Mouse (Mus musculus): Measurements from ENCODE around the gene Kif11. TPM values are rescaled to one million over a fixed set of nuclear protein-coding genes. Genes with fewer than 3 reads are reported as not detected.

The Kif11 gene
- 99.0 and 107 TPM in 2 replicates for polyA plus RNA-seq (2016; fragmentation: Nextera tagmentation; extraction: Ambion mirVana)

DNA sequence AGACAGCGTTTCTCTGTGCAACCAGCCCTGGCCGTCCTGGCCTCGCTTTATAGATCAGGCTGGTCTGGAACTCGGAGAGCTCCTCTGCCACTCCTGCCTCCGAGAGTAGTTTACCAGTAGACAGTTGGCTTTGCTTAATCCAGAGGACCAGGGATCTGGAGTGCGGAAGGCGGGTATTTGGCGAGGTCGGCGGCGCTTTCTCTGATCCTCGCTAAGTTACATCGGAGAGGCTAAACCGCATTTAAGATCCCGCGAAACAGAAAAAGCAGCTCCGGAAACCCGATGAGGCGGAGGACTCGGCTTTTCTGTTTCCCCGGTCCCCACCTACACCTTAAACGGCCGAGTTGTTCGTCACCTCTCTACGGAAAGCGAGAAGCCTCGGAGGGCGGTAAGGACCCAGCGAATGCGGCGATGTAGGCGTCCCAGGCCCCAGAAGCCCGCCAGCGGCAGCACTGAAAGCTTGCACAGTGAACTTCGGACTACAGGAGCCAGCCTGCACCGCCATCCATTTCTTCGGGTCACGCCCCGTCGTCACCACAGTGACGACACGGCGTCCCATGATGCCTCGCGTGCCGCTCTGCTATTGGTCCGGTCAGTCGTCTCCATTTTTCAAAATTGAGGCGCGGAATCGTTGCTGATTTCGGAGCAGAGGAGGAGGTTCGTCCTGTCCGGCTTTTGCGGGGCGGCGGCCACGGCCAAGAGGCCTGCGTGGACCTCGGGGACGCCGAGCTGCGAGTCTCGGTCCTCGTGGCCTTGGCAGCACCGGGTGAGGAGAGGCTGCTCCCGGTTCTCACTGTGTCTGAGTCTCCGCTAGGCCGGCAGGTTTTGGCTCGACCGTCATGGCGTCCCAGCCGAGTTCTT, at the start of gene Kif11:
Kif11 (plus strand) TSS at position 649 of the 861 bp plus-strand sequence.
- H3K4me1 ChIP-seq, result peaks cover 36% of the 10 kb centered on the region
- ATAC-seq (ENCODE audit: low FRiP score), result peak; percentile 99
- H3K27me3 ChIP-seq, result no peaks in the 10 kb centered on the region
- peak within 1 kb of the TSS; percentile 97 for H3K27ac ChIP-seq
- no peaks in the 10 kb centered on the region for H3K9me3 ChIP-seq
- H3K4me2 ChIP-seq, result peak within 1 kb of the TSS; percentile 65
- under 1% methylated on average over 73 of the region's 73 CpGs for WGBS
- peak within 1 kb of the TSS; percentile 74 for H3K9ac ChIP-seq
- H3K36me3 ChIP-seq (replicated peaks), result no peaks in the 10 kb centered on the region
- peak within 1 kb of the TSS; percentile 88 for H3K4me3 ChIP-seq (replicated peaks)

- H3K4me1 ChIP-seq, result no peaks in the 10 kb centered on the region
- no peaks in the 10 kb centered on the region for H3K27me3 ChIP-seq
- WGBS, result 84% methylated on average over 5 of the region's 5 CpGs
- H3K36me3 ChIP-seq (replicated peaks), result peaks cover 25% of the 10 kb centered on the region
- H3K27ac ChIP-seq, result no peak overlapping the region
- no peak overlapping the region for H3K4me3 ChIP-seq (replicated peaks)
- H3K9ac ChIP-seq, result no peak overlapping the region
- ATAC-seq (ENCODE audit: low FRiP score), result no peak
- no peak overlapping the region for H3K4me2 ChIP-seq
- no peaks in the 10 kb centered on the region for H3K9me3 ChIP-seq
These were observed 49.0 kb upstream of the Kif11 start for GRCm38 (mm10) chr19:37327216-37327615.

- Histone ChIP-seq H3K9ac (no peak overlapping the region), H3K4me2 (no peak overlapping the region), H3K36me3 (replicated peaks) (peaks cover 18% of the 10 kb centered on the region), H3K27ac (no peak overlapping the region), H3K9me3 (no peaks in the 10 kb centered on the region), H3K4me1 (no peaks in the 10 kb centered on the region), H3K27me3 (no peaks in the 10 kb centered on the region), H3K4me3 (replicated peaks) (no peak overlapping the region)
- WGBS, result 95% methylated on average over 4 of the region's 4 CpGs
- ATAC-seq (ENCODE audit: low FRiP score), result no peak
These were observed 43.5 kb upstream of the Kif11 start for GRCm38 (mm10) chr19:37332726-37333125.

- peaks cover 14% of the 10 kb centered on the region for H3K36me3 ChIP-seq (replicated peaks)
- no peak overlapping the region for H3K4me2 ChIP-seq
- WGBS, result 93% methylated on average over 5 of the region's 5 CpGs
These were observed 42.8 kb upstream of the Kif11 start for GRCm38 (mm10) chr19:37333357-37333756.

GRCm38 (mm10) chr19:37335392-37335791, 40.8 kb upstream of the Kif11 start:
- Histone ChIP-seq H3K4me1 (no peaks in the 10 kb centered on the region), H3K4me3 (replicated peaks) (no peak overlapping the region), H3K27ac (no peak overlapping the region), H3K4me2 (no peak overlapping the region), H3K9ac (no peak overlapping the region), H3K9me3 (no peaks in the 10 kb centered on the region), H3K36me3 (replicated peaks) (no peaks in the 10 kb centered on the region), H3K27me3 (no peaks in the 10 kb centered on the region)
- 86% methylated on average over 1 of the region's 1 CpGs for WGBS
- ATAC-seq (ENCODE audit: low FRiP score), result no peak

More at GRCm38 (mm10) chr19:37333357-37333756, 42.8 kb upstream of the Kif11 start:
- Histone ChIP-seq H3K27me3 (no peaks in the 10 kb centered on the region), H3K9me3 (no peaks in the 10 kb centered on the region), H3K27ac (no peak overlapping the region), H3K9ac (no peak overlapping the region), H3K4me3 (replicated peaks) (no peak overlapping the region), H3K4me1 (no peaks in the 10 kb centered on the region)
- no peak for ATAC-seq (ENCODE audit: low FRiP score)

GRCm38 (mm10) chr19:37337752-37338151, 38.5 kb upstream of the Kif11 start, which contains the start of gene Ide:
TSS of gene Ide (minus strand) at chr19:37337852.
- Histone ChIP-seq H3K27ac (no peak within 1 kb of the TSS), H3K36me3 (replicated peaks) (no peaks in the 10 kb centered on the region), H3K4me3 (replicated peaks) (no peak within 1 kb of the TSS), H3K9me3 (no peaks in the 10 kb centered on the region), H3K9ac (no peak within 1 kb of the TSS), H3K27me3 (no peaks in the 10 kb centered on the region), H3K4me2 (no peak within 1 kb of the TSS), H3K4me1 (no peaks in the 10 kb centered on the region)
- 73% methylated on average over 4 of the region's 4 CpGs for WGBS
- ATAC-seq (ENCODE audit: low FRiP score), result no peak

GRCm38 (mm10) chr19:37340495-37340894, 35.7 kb upstream of the Kif11 start:
- no peaks in the 10 kb centered on the region for H3K4me1 ChIP-seq
- no peak for ATAC-seq (ENCODE audit: low FRiP score)
- WGBS, result 79% methylated on average over 5 of the region's 5 CpGs
- H3K4me2 ChIP-seq, result no peak overlapping the region
- no peak overlapping the region for H3K4me3 ChIP-seq (replicated peaks)
- no peak overlapping the region for H3K9ac ChIP-seq
- H3K9me3 ChIP-seq, result no peaks in the 10 kb centered on the region
- H3K27ac ChIP-seq, result no peak overlapping the region
- H3K27me3 ChIP-seq, result no peaks in the 10 kb centered on the region
- no peaks in the 10 kb centered on the region for H3K36me3 ChIP-seq (replicated peaks)

- no peak for ATAC-seq (ENCODE audit: low FRiP score)
These were observed 35.3 kb upstream of the Kif11 start for GRCm38 (mm10) chr19:37340931-37341330.

DNA sequence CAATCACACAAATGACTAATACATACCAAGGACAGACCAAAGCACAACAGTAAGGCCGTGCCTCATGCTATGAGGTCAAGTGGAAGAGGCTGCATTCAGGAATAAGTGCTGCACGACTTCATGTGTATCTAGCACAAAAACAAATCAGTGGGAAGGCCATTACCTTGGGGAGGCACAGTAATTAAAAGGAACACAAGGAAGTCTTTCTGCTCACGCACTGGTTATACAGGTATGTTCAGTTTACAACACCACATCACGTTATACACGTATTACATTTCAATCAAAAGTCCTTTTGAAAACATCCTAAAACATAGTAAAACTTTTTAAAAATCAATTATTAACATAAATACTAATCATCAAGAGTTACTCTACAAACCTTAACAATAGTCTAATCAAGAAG, 32.3 kb upstream of the Kif11 start:
- 86% methylated on average over 5 of the region's 5 CpGs for WGBS
- no peaks in the 10 kb centered on the region for H3K27me3 ChIP-seq

More at GRCm38 (mm10) chr19:37340931-37341330, 35.3 kb upstream of the Kif11 start:
- Histone ChIP-seq H3K4me3 (replicated peaks) (no peak overlapping the region), H3K27ac (no peak overlapping the region), H3K4me1 (no peaks in the 10 kb centered on the region), H3K27me3 (no peaks in the 10 kb centered on the region), H3K9ac (no peak overlapping the region), H3K9me3 (no peaks in the 10 kb centered on the region), H3K4me2 (no peak overlapping the region), H3K36me3 (replicated peaks) (no peaks in the 10 kb centered on the region)
- 88% methylated on average over 5 of the region's 5 CpGs for WGBS

GRCm38 (mm10) chr19:37346258-37346657, 29.9 kb upstream of the Kif11 start:
- H3K4me3 ChIP-seq (replicated peaks), result no peak overlapping the region
- no peaks in the 10 kb centered on the region for H3K27me3 ChIP-seq
- no peaks in the 10 kb centered on the region for H3K36me3 ChIP-seq (replicated peaks)
- H3K27ac ChIP-seq, result no peak overlapping the region
- 84% methylated on average over 3 of the region's 3 CpGs for WGBS
- no peaks in the 10 kb centered on the region for H3K4me1 ChIP-seq
- H3K9me3 ChIP-seq, result no peaks in the 10 kb centered on the region
- H3K4me2 ChIP-seq, result no peak overlapping the region
- ATAC-seq (ENCODE audit: low FRiP score), result no peak
- H3K9ac ChIP-seq, result no peak overlapping the region

More for the DNA sequence above, 32.3 kb upstream of the Kif11 start:
- no peak overlapping the region for H3K4me2 ChIP-seq
- no peak for ATAC-seq (ENCODE audit: low FRiP score)
- H3K9ac ChIP-seq, result no peak overlapping the region
- no peak overlapping the region for H3K4me3 ChIP-seq (replicated peaks)
- H3K36me3 ChIP-seq (replicated peaks), result no peaks in the 10 kb centered on the region
- no peaks in the 10 kb centered on the region for H3K9me3 ChIP-seq
- H3K27ac ChIP-seq, result no peak overlapping the region
- H3K4me1 ChIP-seq, result no peaks in the 10 kb centered on the region

DNA sequence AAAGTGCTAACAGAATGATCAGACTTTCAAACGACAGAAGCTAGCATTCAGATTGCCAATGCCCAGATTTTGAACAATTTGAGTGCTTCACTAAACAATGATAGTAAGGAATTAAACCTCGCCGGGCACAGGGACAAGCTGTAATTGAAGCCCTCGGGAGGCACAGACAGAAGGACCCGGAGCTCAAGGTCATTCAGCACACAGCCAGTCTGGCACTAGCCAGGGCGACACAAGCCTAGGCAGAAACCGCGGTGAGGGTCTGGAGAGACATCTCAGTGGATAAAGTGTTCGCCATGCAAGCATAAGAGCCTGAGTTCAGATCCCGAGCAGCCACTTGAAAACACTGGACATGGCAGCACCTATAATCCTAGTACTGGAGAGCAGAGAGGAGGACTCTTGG, 27.9 kb upstream of the Kif11 start:
- no peak for ATAC-seq (ENCODE audit: low FRiP score)
- Histone ChIP-seq H3K27ac (no peak overlapping the region), H3K4me2 (no peak overlapping the region), H3K9ac (no peak overlapping the region), H3K4me1 (no peaks in the 10 kb centered on the region), H3K9me3 (no peaks in the 10 kb centered on the region), H3K4me3 (replicated peaks) (no peak overlapping the region), H3K27me3 (no peaks in the 10 kb centered on the region), H3K36me3 (replicated peaks) (peaks cover 8% of the 10 kb centered on the region; the same call in 1 of the 2 replicates)
- 88% methylated on average over 10 of the region's 10 CpGs for WGBS

- Histone ChIP-seq H3K9ac (no peak overlapping the region), H3K27me3 (no peaks in the 10 kb centered on the region), H3K36me3 (replicated peaks) (peaks cover 8% of the 10 kb centered on the region; the same call in 1 of the 2 replicates), H3K27ac (no peak overlapping the region), H3K4me1 (no peaks in the 10 kb centered on the region), H3K9me3 (no peaks in the 10 kb centered on the region), H3K4me2 (no peak overlapping the region), H3K4me3 (replicated peaks) (no peak overlapping the region)
- no peak for ATAC-seq (ENCODE audit: low FRiP score)
These were observed 27.3 kb upstream of the Kif11 start for GRCm38 (mm10) chr19:37348952-37349351.

DNA sequence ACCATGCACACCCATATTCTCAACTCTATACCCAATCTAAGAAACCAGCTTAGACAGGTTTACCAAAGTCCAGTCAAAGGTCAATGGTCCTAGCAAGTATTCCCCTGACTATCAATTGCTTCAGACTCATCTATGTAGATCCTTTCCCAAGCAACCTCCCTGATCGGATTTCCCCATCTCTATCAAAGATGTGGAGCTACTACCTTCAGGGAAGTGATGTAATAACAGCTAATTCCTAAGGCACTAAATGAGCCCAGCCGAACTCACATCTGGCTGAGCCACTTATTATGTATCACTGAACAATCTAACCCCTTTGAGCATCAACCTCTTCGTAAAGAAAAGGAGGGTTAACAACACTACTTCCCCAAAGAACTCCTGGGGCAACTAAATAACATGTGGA, 23.4 kb upstream of the Kif11 start:
- H3K9me3 ChIP-seq, result no peaks in the 10 kb centered on the region
- H3K4me1 ChIP-seq, result peaks cover 4% of the 10 kb centered on the region; the same call in 1 of the 2 replicates
- H3K4me2 ChIP-seq, result no peak overlapping the region
- ATAC-seq (ENCODE audit: low FRiP score), result no peak
- peaks cover 8% of the 10 kb centered on the region; the same call in 1 of the 2 replicates for H3K36me3 ChIP-seq (replicated peaks)
- no peak overlapping the region for H3K27ac ChIP-seq
- H3K9ac ChIP-seq, result no peak overlapping the region
- H3K4me3 ChIP-seq (replicated peaks), result no peak overlapping the region
- 94% methylated on average over 3 of the region's 3 CpGs for WGBS
- H3K27me3 ChIP-seq, result no peaks in the 10 kb centered on the region
